Mouse (Mus musculus) bone marrow, adult 2 months (tissue): ENCODE results near the gene Bahcc1.

Source experiments
- CTCF ChIP-seq: fragments of 200-500 bp; IDR thresholded peaks from 2 replicates; pipeline ENCODE4 v1.5.1; 2011; ENCODE audit warnings: low read length, control low read depth; ENCODE audit not compliant: control insufficient read depth, insufficient read depth
- POLR2A ChIP-seq: fragments of 200-500 bp; IDR thresholded peaks from 2 replicates; pipeline ENCODE4 v1.6.1; 2011; ENCODE audit warnings: low read depth, mild to moderate bottlenecking, control low read depth, low read length, borderline replicate concordance; ENCODE audit not compliant: control insufficient read depth

- no peak for TF ChIP-seq CTCF
- TF ChIP-seq POLR2A, result no peak
Observed at GRCm38 (mm10) chr11:120317456-120317855, 84.7 kb downstream of the Bahcc1 start.
